Mouse (Mus musculus) limb, embryonic 14.5 days (tissue): ENCODE data around the gene Myo9b. TPM values are rescaled to one million over a fixed set of nuclear protein-coding genes. Genes with fewer than 3 reads are reported as not detected.

Experiments used
- ATAC-seq: fragments of 200-750 bp; cut with Nextera tagmentation; 2 replicates; pipeline ENCODE4 v1.8.0; 2017; ENCODE audit warnings: low read depth, moderate number of reproducible peaks, moderate TSS enrichment; ENCODE audit not compliant: low FRiP score
- DNase-seq: peaks from one replicate; pipeline ENCODE4 v3.0.0-alpha.2; 2015; ENCODE audit warnings: low spot score
- H3K27ac ChIP-seq: fragments of 300-500 bp; sonication (generic); replicated peaks from 2 replicates; pipeline ENCODE4 v1.5.1; 2014; ENCODE audit warnings: low read depth, mild to moderate bottlenecking, low read length, moderate library complexity, mixed read lengths
- H3K27me3 ChIP-seq: fragments of 300-500 bp; sonication (generic); 2 replicates; pipeline ENCODE4 v1.6.1; 2014; ENCODE audit warnings: low read length, mixed read lengths; ENCODE audit not compliant: control insufficient read depth, insufficient read depth
- H3K36me3 ChIP-seq: fragments of 300-500 bp; sonication (generic); 2 replicates; pipeline ENCODE4 v1.6.1; 2014; ENCODE audit warnings: mild to moderate bottlenecking, low read length, moderate library complexity, mixed read lengths; ENCODE audit not compliant: control insufficient read depth, insufficient read depth
- H3K4me1 ChIP-seq: fragments of 300-500 bp; sonication (generic); 2 replicates; pipeline ENCODE4 v1.6.1; 2014; ENCODE audit warnings: antibody characterized with exemption, low read length, mixed read lengths; ENCODE audit not compliant: control insufficient read depth, insufficient read depth
- H3K4me2 ChIP-seq: fragments of 300-500 bp; sonication (generic); replicated peaks from 2 replicates; pipeline ENCODE4 v1.6.1; 2014; ENCODE audit warnings: low read depth, mild to moderate bottlenecking, low read length, moderate library complexity; ENCODE audit not compliant: severe bottlenecking
- H3K4me3 ChIP-seq: fragments of 300-500 bp; sonication (generic); replicated peaks from 2 replicates; pipeline ENCODE4 v1.5.1; 2014; ENCODE audit warnings: low read length
- H3K9ac ChIP-seq: fragments of 300-500 bp; sonication (generic); 2 replicates; pipeline ENCODE4 v1.6.1; 2014; ENCODE audit warnings: mild to moderate bottlenecking, low read depth, low read length, moderate library complexity; ENCODE audit not compliant: severe bottlenecking
- H3K9me3 ChIP-seq: fragments of 300-500 bp; sonication (generic); 2 replicates; pipeline ENCODE4 v1.6.1; 2016; ENCODE audit warnings: low read length; ENCODE audit not compliant: control insufficient read depth
- POLR2A ChIP-seq: fragments of 200-500 bp; IDR thresholded peaks from 2 replicates; pipeline ENCODE4 v1.8.0; 2012; ENCODE audit warnings: inconsistent platforms, mild to moderate bottlenecking, moderate library complexity, borderline replicate concordance; ENCODE audit not compliant: insufficient read depth, insufficient read length; ENCODE audit errors: extremely low read depth
- WGBS: fragments of 180-500 bp; shearing (Covaris S2); extraction: QIAGEN DNeasy Blood & Tissue Kit; methylation state at CpG from one replicate; pipeline ENCODE4 v1.1.7; 2014; 5-methylcytosine and 5-hydroxymethylcytosine counted together
- polyA plus RNA-seq, 2 experiments: library from polyadenylated mRNA; depleted of rRNA in 1 of 2; stranded (reverse) in 1 of 2; unstranded in 1 of 2; fragments of >200 nt; fragmentation: Nextera tagmentation in 1 of 2; extraction: Ambion mirVana in 1 of 2; gene quantifications; 2 replicates each; pipeline versions ENCODE4 v1.2.1 to v1.2.3; 2012 to 2014

The Myo9b gene
- polyA plus RNA-seq, 2 experiments = 29.4 to 46.1 TPM

DNA sequence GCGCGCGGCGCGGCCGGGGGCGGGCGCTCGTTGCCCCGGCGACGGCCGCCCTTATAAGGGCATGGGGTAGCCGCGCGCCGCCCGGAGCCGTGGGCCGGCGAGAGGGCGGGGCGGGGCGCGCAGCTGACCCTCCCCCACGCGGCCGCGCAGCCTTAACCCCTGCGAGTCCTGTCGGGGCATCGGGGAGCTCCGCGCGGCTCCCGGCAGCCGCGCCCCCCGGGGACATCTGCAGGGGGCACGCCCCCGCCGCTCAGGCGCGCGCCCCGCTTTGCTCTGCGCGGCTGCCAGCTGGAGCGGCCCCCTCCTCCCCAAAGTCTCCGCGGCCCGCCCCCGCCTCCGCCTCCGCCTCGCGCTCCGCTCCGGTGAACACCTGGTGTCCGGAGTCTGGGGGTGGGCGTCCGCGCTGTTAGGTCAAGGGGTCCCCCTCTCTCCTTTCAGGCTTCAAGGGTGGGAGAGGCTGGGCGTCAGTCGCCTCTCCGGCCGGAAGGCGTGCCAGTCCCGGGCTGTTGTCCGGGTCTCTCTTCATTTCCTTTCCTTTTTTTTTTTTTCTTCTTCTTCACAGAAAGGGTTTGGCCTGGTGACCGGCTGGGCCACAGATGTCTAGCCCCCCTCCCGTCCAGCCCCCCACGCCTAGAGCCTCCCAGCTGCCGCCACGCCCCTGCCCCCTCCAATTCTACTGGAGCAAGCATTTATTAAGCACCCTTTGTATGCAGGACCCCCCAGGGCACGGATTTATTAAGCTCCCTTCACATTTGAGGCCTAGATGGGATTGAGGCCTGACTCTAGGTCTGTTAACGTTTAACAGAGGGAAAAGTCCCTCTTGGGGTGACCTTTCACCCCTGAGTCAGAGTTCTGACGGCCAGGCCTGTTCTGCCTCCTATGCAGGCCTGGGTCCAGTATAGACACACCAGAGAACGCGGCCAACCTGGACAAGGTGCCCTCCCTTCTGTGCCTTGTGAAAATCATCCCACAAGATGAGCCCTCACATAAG, 109.8 kb downstream of the Myo9b start:
- Histone ChIP-seq H3K27me3 (no peaks in the 10 kb centered on the region), H3K9ac (peak overlapping the region; percentile 77), H3K9me3 (no peaks in the 10 kb centered on the region), H3K36me3 (peaks cover 9% of the 10 kb centered on the region), H3K4me1 (peaks cover 23% of the 10 kb centered on the region), H3K27ac (peak overlapping the region; percentile 88), H3K4me3 (peak overlapping the region; percentile 84), H3K4me2 (peak overlapping the region; percentile 99)
- DNase-seq (peak; percentile 86), ATAC-seq (peak; percentile 92)
- TF ChIP-seq POLR2A = no peak
- WGBS = 3% methylated on average over 29 of the region's 80 CpGs

- H3K36me3 ChIP-seq = no peaks in the 10 kb centered on the region
- H3K4me2 ChIP-seq = no peak overlapping the region
- 40% methylated on average over 12 of the region's 12 CpGs for WGBS
- peaks cover 23% of the 10 kb centered on the region for H3K4me1 ChIP-seq
- H3K4me3 ChIP-seq = no peak overlapping the region
- no peak for TF ChIP-seq POLR2A
- no peaks in the 10 kb centered on the region for H3K27me3 ChIP-seq
- H3K9ac ChIP-seq = no peak overlapping the region
- H3K27ac ChIP-seq = peak overlapping the region; percentile 88; the same call in 1 of the 2 replicates
- DNase-seq (no peak), ATAC-seq (no peak)
- no peaks in the 10 kb centered on the region for H3K9me3 ChIP-seq
Observed at GRCm38 (mm10) chr8:71383396-71383795, 110.9 kb downstream of the Myo9b start.

DNA sequence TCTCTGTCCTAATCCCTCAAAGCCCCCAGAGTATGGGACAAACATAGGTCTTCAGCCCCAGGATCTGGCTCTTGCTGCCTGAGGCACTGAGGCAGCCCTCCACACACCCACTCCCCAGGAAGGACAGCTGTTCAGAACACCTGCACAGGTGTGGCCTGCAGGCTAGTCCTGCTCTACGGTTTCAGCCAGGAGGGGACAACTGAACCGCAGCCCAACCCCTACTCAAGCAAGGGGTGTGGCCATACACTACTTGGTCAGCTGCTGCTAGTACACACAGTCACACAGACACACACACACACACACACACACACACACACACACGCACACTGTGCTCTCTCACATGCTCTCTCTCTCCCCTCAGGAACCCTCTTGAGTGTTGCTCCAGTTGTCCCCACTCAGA, 111.3 kb downstream of the Myo9b start:
- no peak for DNase-seq
- no peak overlapping the region for H3K4me2 ChIP-seq
- no peak for ATAC-seq
- 60% methylated on average over 3 of the region's 3 CpGs for WGBS
- TF ChIP-seq POLR2A = no peak
- H3K4me1 ChIP-seq = peaks cover 23% of the 10 kb centered on the region
- H3K9ac ChIP-seq = no peak overlapping the region
- H3K27me3 ChIP-seq = no peaks in the 10 kb centered on the region
- H3K27ac ChIP-seq = no peak overlapping the region
- H3K36me3 ChIP-seq = no peaks in the 10 kb centered on the region
- no peak overlapping the region for H3K4me3 ChIP-seq
- H3K9me3 ChIP-seq = no peaks in the 10 kb centered on the region

DNA sequence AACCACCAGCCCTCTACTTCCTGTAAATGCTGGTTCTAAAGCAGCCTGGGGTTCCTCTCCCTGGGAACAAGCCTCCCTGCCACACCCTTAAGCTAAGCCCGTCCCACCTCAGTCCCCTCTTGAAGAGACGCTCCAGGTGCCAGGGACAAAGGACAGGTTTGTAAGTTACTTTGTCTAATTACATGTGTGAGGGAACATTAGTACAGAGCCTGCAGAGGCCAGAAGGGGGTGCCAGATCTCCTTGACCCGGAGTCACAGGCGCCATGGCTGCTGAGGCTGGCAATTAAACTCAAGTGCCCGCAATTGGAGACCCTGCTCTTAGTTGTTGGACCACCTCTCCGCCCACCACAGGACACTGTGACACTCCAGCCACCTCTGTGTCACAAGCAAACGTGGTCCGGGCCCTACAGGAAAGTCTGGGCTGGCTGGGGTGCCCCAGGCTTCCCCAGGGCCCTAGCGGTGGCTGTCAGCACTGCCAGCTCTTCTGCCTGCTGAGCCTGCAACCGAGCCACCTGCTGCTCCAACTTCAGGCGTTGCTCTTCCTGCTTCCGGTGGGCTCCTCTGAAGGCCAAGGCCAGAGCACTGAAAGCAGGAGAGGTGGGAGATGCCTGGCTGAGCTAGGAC, 112.8 kb downstream of the Myo9b start:
- ATAC-seq = no peak
- no peak for TF ChIP-seq POLR2A
- peaks cover 10% of the 10 kb centered on the region for H3K4me1 ChIP-seq
- no peak overlapping the region for H3K4me3 ChIP-seq
- H3K4me2 ChIP-seq = no peak overlapping the region
- H3K9ac ChIP-seq = no peak overlapping the region
- H3K27me3 ChIP-seq = no peaks in the 10 kb centered on the region
- H3K9me3 ChIP-seq = no peaks in the 10 kb centered on the region
- H3K27ac ChIP-seq = no peak overlapping the region
- 67% methylated on average over 12 of the region's 12 CpGs for WGBS
- no peak for DNase-seq
- no peaks in the 10 kb centered on the region for H3K36me3 ChIP-seq

GRCm38 (mm10) chr8:71388267-71388666, 115.8 kb downstream of the Myo9b start:
- 88% methylated on average over 1 of the region's 1 CpGs for WGBS
- Histone ChIP-seq H3K4me2 (no peak overlapping the region), H3K4me3 (no peak overlapping the region), H3K27ac (no peak overlapping the region), H3K4me1 (no peaks in the 10 kb centered on the region), H3K36me3 (no peaks in the 10 kb centered on the region), H3K27me3 (no peaks in the 10 kb centered on the region), H3K9ac (no peak overlapping the region), H3K9me3 (no peaks in the 10 kb centered on the region)
- DNase-seq (no peak), ATAC-seq (no peak)
- no peak for TF ChIP-seq POLR2A
